Mouse (Mus musculus) heart, postnatal 0 days (tissue): ENCODE measurements around the gene C330007P06Rik. TPM values are rescaled to one million over a fixed set of nuclear protein-coding genes. Genes with fewer than 3 reads are reported as not detected.
A peak's percentile ranks its signal among the peaks of the same experiment; 100 is the strongest.

Experiments
- ATAC-seq: fragments of 200-750 bp; cut with Nextera tagmentation; 2 replicates; pipeline ENCODE4 v1.8.0; 2017; ENCODE audit warnings: low read depth, moderate number of reproducible peaks, moderate library complexity; ENCODE audit not compliant: insufficient read depth
- DNase-seq: peaks from one replicate; pipeline ENCODE4 v3.0.0-alpha.2; 2016; ENCODE audit warnings: low spot score
- H3K27ac ChIP-seq: fragments of 300-500 bp; sonication (generic); 2 replicates; pipeline ENCODE4 v1.5.1; 2014; ENCODE audit warnings: low read depth, mild to moderate bottlenecking
- H3K27me3 ChIP-seq: fragments of 300-500 bp; sonication (generic); 2 replicates; pipeline ENCODE4 v1.6.1; 2014; ENCODE audit warnings: low read length, mixed read lengths; ENCODE audit not compliant: control insufficient read depth, insufficient read depth
- H3K36me3 ChIP-seq: fragments of 300-500 bp; sonication (generic); replicated peaks from 2 replicates; pipeline ENCODE4 v1.6.1; 2014; ENCODE audit warnings: low read length, mixed read lengths; ENCODE audit not compliant: control insufficient read depth, insufficient read depth
- H3K4me1 ChIP-seq: fragments of 300-500 bp; sonication (generic); 2 replicates; pipeline ENCODE4 v1.6.1; 2014; ENCODE audit warnings: antibody characterized with exemption; ENCODE audit not compliant: control insufficient read depth, insufficient read depth
- H3K4me2 ChIP-seq: fragments of 300-500 bp; sonication (generic); 2 replicates; pipeline ENCODE4 v1.6.1; 2014; ENCODE audit warnings: low read depth, mild to moderate bottlenecking, low read length, moderate library complexity
- H3K4me3 ChIP-seq: fragments of 300-500 bp; sonication (generic); 2 replicates; pipeline ENCODE4 v1.5.1; 2014; ENCODE audit warnings: low read depth, low read length
- H3K9ac ChIP-seq: fragments of 300-500 bp; sonication (generic); replicated peaks from 2 replicates; pipeline ENCODE4 v1.6.1; 2014; ENCODE audit warnings: low read depth, low read length, mixed read lengths
- H3K9me3 ChIP-seq: fragments of 300-500 bp; sonication (generic); replicated peaks from 2 replicates; pipeline ENCODE4 v1.6.1; 2016; ENCODE audit warnings: low read length; ENCODE audit not compliant: control insufficient read depth
- CTCF ChIP-seq: IDR thresholded peaks from 2 replicates; pipeline ENCODE4 v1.5.1; 2016; ENCODE audit warnings: antibody characterized with exemption, control low read depth, low read depth
- EP300 ChIP-seq: IDR thresholded peaks from 2 replicates; pipeline ENCODE4 v1.6.1; 2016; ENCODE audit warnings: antibody characterized with exemption, low read depth
- WGBS: fragments of 180-500 bp; shearing (Covaris S2); extraction: QIAGEN DNeasy Blood & Tissue Kit; methylation state at CpG from one replicate; pipeline ENCODE4 v1.1.7; 2014; 5-methylcytosine and 5-hydroxymethylcytosine counted together
- polyA plus RNA-seq: library from polyadenylated mRNA; unstranded; fragments of >200 nt; fragmentation: Nextera tagmentation; extraction: Ambion mirVana; gene quantifications from 2 replicates; pipeline ENCODE4 v1.2.1, GENCODE M21; 2015
- total RNA-seq: library from RNA; depleted of rRNA; stranded (reverse); fragments of >200 nt; gene quantifications from 2 replicates; pipeline ENCODE4 v1.2.3, GENCODE M21; 2014; ENCODE audit warnings: low replicate concordance

The C330007P06Rik gene
- total and polyA plus RNA-seq, 2 experiments from 2014 or later, result 10.5 to 16.6 TPM

DNA sequence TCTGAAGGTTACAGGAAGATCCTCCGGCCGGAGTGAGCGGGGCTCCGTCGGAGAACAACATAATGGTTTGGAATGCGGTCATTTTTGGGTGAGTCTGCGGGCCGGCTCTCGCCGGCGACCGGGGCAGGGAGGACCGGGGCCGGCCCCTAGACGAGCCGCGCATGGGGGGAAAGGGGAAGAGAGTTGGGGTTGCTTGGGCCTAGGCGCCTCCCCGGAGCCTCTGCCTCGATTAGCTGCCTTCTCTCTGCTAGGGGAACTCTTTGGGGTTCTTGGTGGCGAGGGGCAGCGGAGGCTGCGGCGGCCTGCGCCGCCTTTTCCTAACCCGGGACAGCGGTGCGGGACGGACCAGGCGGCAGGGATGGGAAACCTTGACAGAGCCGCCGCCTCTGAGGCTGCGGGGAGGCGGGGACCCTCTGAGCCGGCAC, 805 bp upstream of the C330007P06Rik start:
- no peak for DNase-seq
- H3K9ac ChIP-seq, result peak overlapping the region; percentile 93

GRCm38 (mm10) chrX:36874178-36874696, 326 bp upstream of the C330007P06Rik start:
- peak overlapping the region; percentile 86 for H3K4me3 ChIP-seq
- H3K27me3 ChIP-seq, result no peaks in the 10 kb centered on the region
- no peak for TF ChIP-seq CTCF
- TF ChIP-seq EP300, result peak; percentile 32; the same call in 1 of the 2 replicates
- H3K4me1 ChIP-seq, result no peaks in the 10 kb centered on the region
- H3K9me3 ChIP-seq, result no peaks in the 10 kb centered on the region
- no peaks in the 10 kb centered on the region for H3K36me3 ChIP-seq
- H3K4me2 ChIP-seq, result peak overlapping the region; percentile 71
- peak; percentile 69 for DNase-seq
- peak; percentile 96 for ATAC-seq
- H3K27ac ChIP-seq, result peak overlapping the region; percentile 83
- peak overlapping the region; percentile 93 for H3K9ac ChIP-seq
- 11% methylated on average over 57 of the region's 57 CpGs for WGBS

More for the DNA sequence above, 805 bp upstream of the C330007P06Rik start:
- peak; percentile 52 for ATAC-seq
- H3K9me3 ChIP-seq, result no peaks in the 10 kb centered on the region
- peak overlapping the region; percentile 86 for H3K4me3 ChIP-seq
- WGBS, result 16% methylated on average over 30 of the region's 36 CpGs
- TF ChIP-seq CTCF, result no peak
- no peak for TF ChIP-seq EP300
- H3K36me3 ChIP-seq, result no peaks in the 10 kb centered on the region
- H3K4me2 ChIP-seq, result peak overlapping the region; percentile 71
- no peaks in the 10 kb centered on the region for H3K27me3 ChIP-seq
- no peaks in the 10 kb centered on the region for H3K4me1 ChIP-seq
- peak overlapping the region; percentile 83 for H3K27ac ChIP-seq

- 52% methylated on average over 3 of the region's 3 CpGs for WGBS
- Histone ChIP-seq H3K4me1 (no peaks in the 10 kb centered on the region), H3K9me3 (no peaks in the 10 kb centered on the region), H3K4me2 (no peak overlapping the region), H3K27me3 (no peaks in the 10 kb centered on the region), H3K9ac (no peak overlapping the region), H3K4me3 (no peak overlapping the region), H3K27ac (no peak overlapping the region), H3K36me3 (no peaks in the 10 kb centered on the region)
- no peak for ATAC-seq
- DNase-seq, result no peak
- TF ChIP-seq CTCF, result no peak
- TF ChIP-seq EP300, result no peak
Observed at GRCm38 (mm10) chrX:36870372-36870771, 3.5 kb downstream of the C330007P06Rik start.

- DNase-seq (no peak), ATAC-seq (no peak)
- WGBS, result 52% methylated on average over 8 of the region's 8 CpGs
- H3K4me3 ChIP-seq, result peak overlapping the region; percentile 52
- H3K4me1 ChIP-seq, result no peaks in the 10 kb centered on the region
- TF ChIP-seq CTCF, result no peak
- H3K27ac ChIP-seq, result peak overlapping the region; percentile 61
- no peaks in the 10 kb centered on the region for H3K9me3 ChIP-seq
- no peaks in the 10 kb centered on the region for H3K27me3 ChIP-seq
- peak overlapping the region; percentile 45; the same call in 1 of the 2 replicates for H3K4me2 ChIP-seq
- peak overlapping the region; percentile 46; the same call in 1 of the 2 replicates for H3K9ac ChIP-seq
- no peaks in the 10 kb centered on the region for H3K36me3 ChIP-seq
Observed at GRCm38 (mm10) chrX:36864609-36865328, 9.1 kb downstream of the C330007P06Rik start.

- WGBS, result 12% methylated on average over 42 of the region's 44 CpGs
- Histone ChIP-seq H3K4me3 (peak overlapping the region; percentile 52), H3K4me2 (peak overlapping the region; percentile 56), H3K4me1 (no peaks in the 10 kb centered on the region), H3K27ac (peak overlapping the region; percentile 61), H3K36me3 (no peaks in the 10 kb centered on the region), H3K9me3 (no peaks in the 10 kb centered on the region), H3K9ac (peak overlapping the region; percentile 46), H3K27me3 (no peaks in the 10 kb centered on the region)
- no peak for TF ChIP-seq CTCF
- TF ChIP-seq EP300, result no peak
- ATAC-seq (peak; percentile 87), DNase-seq (peak; percentile 69)
Observed at GRCm38 (mm10) chrX:36863766-36864608, 9.9 kb downstream of the C330007P06Rik start.
